Mouse (Mus musculus) T-cell, adult 66 days (primary cell): ENCODE measurements around the gene Tomm70a. TPM values are rescaled to one million over a fixed set of nuclear protein-coding genes. Genes with fewer than 3 reads are reported as not detected.

Experiments
- total RNA-seq, 2 experiments: library from RNA; stranded (reverse); gene quantifications; 3 replicates in 1 of 2; 4 replicates in 1 of 2; pipeline ENCODE4 v1.2.4; 2023

The Tomm70a gene
- total RNA-seq: 10 to 100 TPM; 29.7 to 33.5 TPM

DNA sequence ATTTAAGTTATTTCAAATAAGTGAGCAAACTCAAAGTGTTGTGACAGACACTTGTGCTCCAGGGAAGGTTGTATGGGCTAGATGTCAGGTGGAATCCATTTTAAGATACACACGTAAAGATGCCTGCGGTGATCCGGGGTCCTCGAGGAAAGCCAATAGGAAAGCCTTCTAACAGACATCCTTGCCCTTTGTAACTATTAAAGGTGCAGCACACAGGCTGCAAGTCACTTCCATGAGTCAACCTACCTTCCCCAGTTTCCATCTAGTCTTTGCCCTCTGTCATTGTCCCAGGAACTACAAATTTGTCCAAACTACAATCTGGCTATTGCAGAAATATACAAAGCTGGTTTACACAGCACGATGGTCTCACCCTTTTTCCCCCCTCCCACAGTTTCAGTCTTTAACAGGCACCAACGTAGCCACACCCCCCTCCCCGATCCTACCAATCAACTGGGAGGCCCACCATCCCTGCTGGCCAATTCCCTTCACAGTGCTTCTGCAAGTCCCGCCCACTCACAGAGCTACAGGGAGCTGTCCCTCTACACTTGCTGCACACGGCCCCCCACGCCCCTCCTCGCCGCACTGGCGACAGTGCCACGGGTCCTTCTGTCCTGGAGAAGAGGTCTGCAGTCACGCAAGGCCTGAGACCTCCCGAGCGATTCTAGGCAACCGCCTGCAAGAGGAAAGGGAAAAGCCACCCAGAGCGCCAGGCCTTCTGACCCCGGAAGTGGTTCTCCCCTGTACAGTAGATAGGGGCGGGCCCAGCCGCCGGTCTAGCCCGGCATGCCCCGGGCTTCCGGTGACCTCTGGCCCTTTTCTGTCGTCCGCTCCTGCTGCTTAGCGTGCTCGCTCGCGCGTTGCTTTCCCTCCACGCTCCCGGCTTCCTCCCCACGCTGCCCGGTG, at the start of gene Tomm70a:
Gene Tomm70a (plus strand): TSS at position 791 of the 903 bp plus-strand sequence.

GRCm38 (mm10) chr16:57166611-57167513, 45.4 kb downstream of the Tomm70a start, which contains the start of gene Nit2:
Gene Nit2, minus strand, starts transcription at chr16:57167341.

Other genes starting within 250 kb of the Tomm70a start
- gene Tmem45a, start 235.5 kb upstream of the Tomm70a start, total RNA-seq: not detected
- gene Lnp1, start 193.6 kb upstream of the Tomm70a start, total RNA-seq: not detected
- not detected for gene Tmem45a2, start 50.3 kb upstream of the Tomm70a start, total RNA-seq
- 10 to 100 TPM; 27.2 to 30.2 TPM for gene Nit2, start 45.6 kb downstream of the Tomm70a start, total RNA-seq
- gene Tbc1d23, start 109.8 kb downstream of the Tomm70a start, total RNA-seq: 10 to 100 TPM; 44.0 to 44.3 TPM
- gene Tmem30c, start 171.2 kb downstream of the Tomm70a start, total RNA-seq: under 1 TPM; 0.23 to 0.30 TPM
- gene Filip1l, start 231.4 kb downstream of the Tomm70a start, total RNA-seq: 10 to 100 TPM; 65.0 to 66.4 TPM